Mouse (Mus musculus): ENCODE measurements around the gene Myh9. TPM values are rescaled to one million over a fixed set of nuclear protein-coding genes. Genes with fewer than 3 reads are reported as not detected.
A peak's percentile ranks its signal among the peaks of the same experiment; 100 is the strongest.

The Myh9 gene
- polyA plus RNA-seq, 1 experiment from 2014 or later, result 34.5 TPM

GRCm38 (mm10) chr15:77804949-77805348, 37.0 kb downstream of the Myh9 start:
- no peak for DNase-seq (ENCODE audit: low spot score)
- no peak overlapping the region for H3K4me3 ChIP-seq
- no peaks in the 10 kb centered on the region for H3K9me3 ChIP-seq
- no peaks in the 10 kb centered on the region for H3K27me3 ChIP-seq (ENCODE audit: insufficient read depth, poor library complexity, severe bottlenecking)
- H3K36me3 ChIP-seq, result peaks cover 88% of the 10 kb centered on the region
- peaks cover 82% of the 10 kb centered on the region for H3K4me1 ChIP-seq
- 74% methylated on average over 9 of the region's 9 CpGs for WGBS
- H3K27ac ChIP-seq, result peak overlapping the region; percentile 85; the same call in 1 of the 2 replicates

GRCm38 (mm10) chr15:77804460-77804859, 37.5 kb downstream of the Myh9 start:
- Histone ChIP-seq H3K9me3 (no peaks in the 10 kb centered on the region), H3K4me3 (no peak overlapping the region), H3K27ac (peak overlapping the region; percentile 85), H3K36me3 (peaks cover 84% of the 10 kb centered on the region), H3K27me3 (ENCODE audit: insufficient read depth, poor library complexity, severe bottlenecking) (no peaks in the 10 kb centered on the region), H3K4me1 (peaks cover 85% of the 10 kb centered on the region)
- no peak for DNase-seq (ENCODE audit: low spot score)
- WGBS, result 78% methylated on average over 6 of the region's 6 CpGs

GRCm38 (mm10) chr15:77803747-77804146, 38.2 kb downstream of the Myh9 start:
- H3K36me3 ChIP-seq, result peaks cover 77% of the 10 kb centered on the region
- 24% methylated on average over 3 of the region's 3 CpGs for WGBS
- H3K27ac ChIP-seq, result peak overlapping the region; percentile 85
- H3K4me1 ChIP-seq, result peaks cover 85% of the 10 kb centered on the region
- no peak for DNase-seq (ENCODE audit: low spot score)
- H3K9me3 ChIP-seq, result no peaks in the 10 kb centered on the region
- no peaks in the 10 kb centered on the region for H3K27me3 ChIP-seq (ENCODE audit: insufficient read depth, poor library complexity, severe bottlenecking)
- H3K4me3 ChIP-seq, result no peak overlapping the region

- no peaks in the 10 kb centered on the region for H3K9me3 ChIP-seq
- H3K4me3 ChIP-seq, result no peak overlapping the region
- 85% methylated on average over 4 of the region's 4 CpGs for WGBS
- no peaks in the 10 kb centered on the region for H3K27me3 ChIP-seq (ENCODE audit: insufficient read depth, poor library complexity, severe bottlenecking)
- DNase-seq (ENCODE audit: low spot score), result no peak
- peak overlapping the region; percentile 85 for H3K27ac ChIP-seq
- peaks cover 70% of the 10 kb centered on the region for H3K36me3 ChIP-seq
- H3K4me1 ChIP-seq, result peaks cover 93% of the 10 kb centered on the region
Observed at GRCm38 (mm10) chr15:77802992-77803391, 39.0 kb downstream of the Myh9 start.

GRCm38 (mm10) chr15:77801188-77801587, 40.8 kb downstream of the Myh9 start:
- no peak for DNase-seq (ENCODE audit: low spot score)
- Histone ChIP-seq H3K4me1 (peaks cover 95% of the 10 kb centered on the region), H3K27ac (peak overlapping the region; percentile 95), H3K4me3 (no peak overlapping the region), H3K36me3 (peaks cover 65% of the 10 kb centered on the region), H3K9me3 (no peaks in the 10 kb centered on the region), H3K27me3 (ENCODE audit: insufficient read depth, poor library complexity, severe bottlenecking) (no peaks in the 10 kb centered on the region)
- WGBS, result 26% methylated on average over 4 of the region's 4 CpGs

- H3K36me3 ChIP-seq, result peaks cover 67% of the 10 kb centered on the region
- H3K9me3 ChIP-seq, result no peaks in the 10 kb centered on the region
- peak; percentile 86 for DNase-seq (ENCODE audit: low spot score)
- H3K4me1 ChIP-seq, result peaks cover 96% of the 10 kb centered on the region
- H3K27ac ChIP-seq, result peak overlapping the region; percentile 95
- 0 out of 2 replicates have a peak overlapping the region, but pooled peaks have one; percentile 15 for H3K4me3 ChIP-seq
- H3K27me3 ChIP-seq (ENCODE audit: insufficient read depth, poor library complexity, severe bottlenecking), result no peaks in the 10 kb centered on the region
Observed at GRCm38 (mm10) chr15:77800511-77800910, 41.5 kb downstream of the Myh9 start.

GRCm38 (mm10) chr15:77799491-77800474, 42.2 kb downstream of the Myh9 start:
- DNase-seq (ENCODE audit: low spot score), result no peak
- Histone ChIP-seq H3K27me3 (ENCODE audit: insufficient read depth, poor library complexity, severe bottlenecking) (no peaks in the 10 kb centered on the region), H3K36me3 (peaks cover 68% of the 10 kb centered on the region), H3K4me3 (no peak overlapping the region), H3K27ac (peak overlapping the region; percentile 95), H3K9me3 (no peaks in the 10 kb centered on the region), H3K4me1 (peaks cover 96% of the 10 kb centered on the region)
- WGBS, result 76% methylated on average over 8 of the region's 8 CpGs

- Histone ChIP-seq H3K9me3 (no peaks in the 10 kb centered on the region), H3K4me1 (peaks cover 96% of the 10 kb centered on the region), H3K36me3 (peaks cover 67% of the 10 kb centered on the region), H3K27me3 (ENCODE audit: insufficient read depth, poor library complexity, severe bottlenecking) (no peaks in the 10 kb centered on the region), H3K4me3 (0 out of 2 replicates have a peak overlapping the region, but pooled peaks have one; percentile 33), H3K27ac (peak overlapping the region; percentile 95)
- DNase-seq (ENCODE audit: low spot score), result peak; percentile 94
- 11% methylated on average over 14 of the region's 14 CpGs for WGBS
Observed at GRCm38 (mm10) chr15:77798664-77799490, 43.1 kb downstream of the Myh9 start.

- Histone ChIP-seq H3K36me3 (peaks cover 67% of the 10 kb centered on the region), H3K27ac (peak overlapping the region; percentile 95), H3K27me3 (ENCODE audit: insufficient read depth, poor library complexity, severe bottlenecking) (no peaks in the 10 kb centered on the region), H3K4me3 (0 out of 2 replicates have a peak overlapping the region, but pooled peaks have one; percentile 5), H3K4me1 (peaks cover 97% of the 10 kb centered on the region), H3K9me3 (no peaks in the 10 kb centered on the region)
- WGBS, result 63% methylated on average over 14 of the region's 14 CpGs
- DNase-seq (ENCODE audit: low spot score), result no peak
Observed at GRCm38 (mm10) chr15:77797609-77798411, 44.2 kb downstream of the Myh9 start.

GRCm38 (mm10) chr15:77796409-77797035, 45.5 kb downstream of the Myh9 start:
- H3K4me1 ChIP-seq, result peaks cover 91% of the 10 kb centered on the region
- H3K27me3 ChIP-seq (ENCODE audit: insufficient read depth, poor library complexity, severe bottlenecking), result no peaks in the 10 kb centered on the region
- H3K9me3 ChIP-seq, result no peaks in the 10 kb centered on the region
- H3K36me3 ChIP-seq, result peaks cover 67% of the 10 kb centered on the region
- no peak overlapping the region for H3K4me3 ChIP-seq
- DNase-seq (ENCODE audit: low spot score), result no peak
- WGBS, result 85% methylated on average over 26 of the region's 26 CpGs
- H3K27ac ChIP-seq, result peak overlapping the region; percentile 95

- Histone ChIP-seq H3K27ac (peak overlapping the region; percentile 95), H3K4me1 (peaks cover 80% of the 10 kb centered on the region), H3K4me3 (no peak overlapping the region), H3K27me3 (ENCODE audit: insufficient read depth, poor library complexity, severe bottlenecking) (no peaks in the 10 kb centered on the region), H3K9me3 (no peaks in the 10 kb centered on the region), H3K36me3 (peaks cover 72% of the 10 kb centered on the region)
- no peak for DNase-seq (ENCODE audit: low spot score)
- WGBS, result 83% methylated on average over 13 of the region's 13 CpGs
Observed at GRCm38 (mm10) chr15:77794908-77795356, 47.0 kb downstream of the Myh9 start.
